Mouse (Mus musculus): ENCODE measurements at regions not wholly inside any gene's neighbourhood (a gene's known extent, or its start where the extent isn't known, plus 50 kb on each side); places are given as distances from the start of the nearest gene placed in this dataset.
"Not testable (repeated sequence)": the region's sequence is repeated elsewhere in the genome, so short reads cannot be mapped to it uniquely, and the experiment has no call there.

GRCm38 (mm10) chr17:94866630-94867029, 116.8 kb upstream of the Mettl4 start:
- no peaks in the 10 kb centered on the region for H3K9me3 ChIP-seq (replicated peaks; ENCODE audit: control insufficient read depth, low read length)
- no peak overlapping the region for H3K9ac ChIP-seq (ENCODE audit: low read length)
- WGBS = 100% methylated on average over 1 of the region's 1 CpGs
- ATAC-seq (replicated peaks; ENCODE audit: extremely low read depth, insufficient read depth, low FRiP score) = no peak
- no peak overlapping the region for H3K4me3 ChIP-seq (ENCODE audit: low read length)
- no peaks in the 10 kb centered on the region; the same call in 1 of the 2 replicates for H3K4me1 ChIP-seq (ENCODE audit: control insufficient read depth, insufficient read depth, low read length)
- H3K27me3 ChIP-seq (ENCODE audit: control insufficient read depth, insufficient read depth, low read length) = no peaks in the 10 kb centered on the region
- H3K27ac ChIP-seq (ENCODE audit: low read length) = no peak overlapping the region
- H3K4me2 ChIP-seq (ENCODE audit: low read depth, low read length) = no peak overlapping the region
- no peaks in the 10 kb centered on the region for H3K36me3 ChIP-seq (ENCODE audit: control insufficient read depth, insufficient read depth)

- Histone ChIP-seq H3K9ac (ENCODE audit: low read length) (peak overlapping the region; percentile 76), H3K4me3 (ENCODE audit: low read length) (peak overlapping the region; percentile 65), H3K4me2 (ENCODE audit: low read depth, low read length) (peak overlapping the region; percentile 73), H3K27ac (ENCODE audit: low read length) (peak overlapping the region; percentile 69)
- WGBS = 14% methylated on average over 21 of the region's 21 CpGs
- not testable (repeated sequence) for H3K27me3 ChIP-seq (ENCODE audit: control insufficient read depth, insufficient read depth, low read length); H3K36me3 ChIP-seq (ENCODE audit: control insufficient read depth, insufficient read depth); H3K9me3 ChIP-seq (replicated peaks; ENCODE audit: control insufficient read depth, low read length); H3K4me1 ChIP-seq (ENCODE audit: control insufficient read depth, insufficient read depth, low read length)
- peak; percentile 97 for ATAC-seq (replicated peaks; ENCODE audit: extremely low read depth, insufficient read depth, low FRiP score)
These were observed 114.9 kb upstream of the Mettl4 start for GRCm38 (mm10) chr17:94864531-94865318.

- not testable (repeated sequence) for H3K4me1 ChIP-seq (ENCODE audit: control insufficient read depth, insufficient read depth, low read length); H3K9me3 ChIP-seq (replicated peaks; ENCODE audit: control insufficient read depth, low read length); ATAC-seq (replicated peaks; ENCODE audit: extremely low read depth, insufficient read depth, low FRiP score); H3K4me3 ChIP-seq (ENCODE audit: low read length); H3K4me2 ChIP-seq (ENCODE audit: low read depth, low read length); H3K9ac ChIP-seq (ENCODE audit: low read length); H3K27me3 ChIP-seq (ENCODE audit: control insufficient read depth, insufficient read depth, low read length); H3K36me3 ChIP-seq (ENCODE audit: control insufficient read depth, insufficient read depth); H3K27ac ChIP-seq (ENCODE audit: low read length)
- WGBS = 85% methylated on average over 4 of the region's 4 CpGs
These were observed 104.9 kb upstream of the Mettl4 start for GRCm38 (mm10) chr17:94854698-94855097.

GRCm38 (mm10) chr17:94834446-94835117, 84.8 kb upstream of the Mettl4 start:
- WGBS = under 1% methylated on average over 20 of the region's 20 CpGs
- Histone ChIP-seq H3K4me1 (ENCODE audit: control insufficient read depth, insufficient read depth, low read length) (peaks cover 8% of the 10 kb centered on the region), H3K4me3 (ENCODE audit: low read length) (peak overlapping the region; percentile 90), H3K9me3 (replicated peaks; ENCODE audit: control insufficient read depth, low read length) (no peaks in the 10 kb centered on the region), H3K36me3 (ENCODE audit: control insufficient read depth, insufficient read depth) (no peaks in the 10 kb centered on the region), H3K9ac (ENCODE audit: low read length) (peak overlapping the region; percentile 76), H3K4me2 (ENCODE audit: low read depth, low read length) (peak overlapping the region; percentile 93), H3K27me3 (ENCODE audit: control insufficient read depth, insufficient read depth, low read length) (no peaks in the 10 kb centered on the region), H3K27ac (ENCODE audit: low read length) (peak overlapping the region; percentile 90)
- ATAC-seq (replicated peaks; ENCODE audit: extremely low read depth, insufficient read depth, low FRiP score) = peak; percentile 96

GRCm38 (mm10) chr17:94834067-94834445, 84.2 kb upstream of the Mettl4 start:
- Histone ChIP-seq H3K9ac (ENCODE audit: low read length) (peak overlapping the region; percentile 76), H3K4me2 (ENCODE audit: low read depth, low read length) (peak overlapping the region; percentile 93), H3K4me3 (ENCODE audit: low read length) (peak overlapping the region; percentile 90), H3K27ac (ENCODE audit: low read length) (peak overlapping the region; percentile 90)
- WGBS = 5% methylated on average over 9 of the region's 9 CpGs
- H3K27me3 ChIP-seq (ENCODE audit: control insufficient read depth, insufficient read depth, low read length); ATAC-seq (replicated peaks; ENCODE audit: extremely low read depth, insufficient read depth, low FRiP score); H3K36me3 ChIP-seq (ENCODE audit: control insufficient read depth, insufficient read depth); H3K4me1 ChIP-seq (ENCODE audit: control insufficient read depth, insufficient read depth, low read length); H3K9me3 ChIP-seq (replicated peaks; ENCODE audit: control insufficient read depth, low read length): not testable (repeated sequence)

- 91% methylated on average over 1 of the region's 1 CpGs for WGBS
- not testable (repeated sequence) for ATAC-seq (replicated peaks; ENCODE audit: extremely low read depth, insufficient read depth, low FRiP score); H3K27ac ChIP-seq (ENCODE audit: low read length); H3K4me1 ChIP-seq (ENCODE audit: control insufficient read depth, insufficient read depth, low read length); H3K9ac ChIP-seq (ENCODE audit: low read length); H3K4me2 ChIP-seq (ENCODE audit: low read depth, low read length); H3K36me3 ChIP-seq (ENCODE audit: control insufficient read depth, insufficient read depth); H3K27me3 ChIP-seq (ENCODE audit: control insufficient read depth, insufficient read depth, low read length); H3K4me3 ChIP-seq (ENCODE audit: low read length)
- peaks cover 15% of the 10 kb centered on the region for H3K9me3 ChIP-seq (replicated peaks; ENCODE audit: control insufficient read depth, low read length)
These were observed 76.6 kb upstream of the Mettl4 start for GRCm38 (mm10) chr17:94826415-94826814.

- Histone ChIP-seq H3K4me1 (ENCODE audit: control insufficient read depth, insufficient read depth, low read length) (no peaks in the 10 kb centered on the region), H3K27me3 (ENCODE audit: control insufficient read depth, insufficient read depth, low read length) (no peaks in the 10 kb centered on the region), H3K36me3 (ENCODE audit: control insufficient read depth, insufficient read depth) (peaks cover 6% of the 10 kb centered on the region), H3K9me3 (replicated peaks; ENCODE audit: control insufficient read depth, low read length) (peaks cover 10% of the 10 kb centered on the region), H3K9ac (ENCODE audit: low read length) (no peak overlapping the region), H3K27ac (ENCODE audit: low read length) (no peak overlapping the region), H3K4me3 (ENCODE audit: low read length) (no peak overlapping the region), H3K4me2 (ENCODE audit: low read depth, low read length) (no peak overlapping the region)
- ATAC-seq (replicated peaks; ENCODE audit: extremely low read depth, insufficient read depth, low FRiP score) = no peak
These were observed 58.9 kb upstream of the Mettl4 start for GRCm38 (mm10) chr17:94808758-94809157.
